14 mouse cellular contexts compared by ENCODE assay signal in the genomic region with DNA sequence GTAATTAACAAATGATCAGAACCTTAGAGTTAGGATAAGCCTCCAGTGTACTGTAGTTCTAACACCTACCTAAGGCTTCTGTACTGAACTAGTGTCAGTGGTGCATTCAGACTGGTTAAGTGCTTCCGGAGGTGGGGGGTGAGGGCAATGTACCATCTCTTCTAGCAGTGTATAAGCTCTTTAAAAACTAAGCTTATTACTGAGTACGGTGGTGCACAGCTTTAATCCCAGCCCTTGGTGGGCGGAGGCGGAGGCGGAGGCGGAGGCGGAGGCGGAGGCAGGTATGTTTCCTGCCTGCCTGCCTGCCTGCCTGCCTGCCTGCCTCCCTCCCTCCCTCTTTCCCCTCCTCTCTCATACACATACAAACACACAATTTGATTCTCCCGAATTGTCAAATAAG. TPM values are rescaled to one million over a fixed set of nuclear protein-coding genes. Genes with fewer than 3 reads are reported as not detected.
DNase-seq lines count a peak whose midpoint lies in the region; ATAC-seq and TF ChIP-seq lines count a peak whose summit lies in the region.
"Had no signal": no experiment of that assay in that cellular context is flagged by ENCODE, and none has a peak within 500 bp of the region (broad histone marks: within the 10 kb centered on the region; RNA-seq: fewer than 3 reads in every experiment).

No protein-coding gene starts in this region.

- no peak for TF ChIP-seq CTCF in lung, postnatal 0 days (IDR thresholded peaks at IDR 0.05)

- peak overlapping the region; percentile 47; the same call in 1 of the 2 replicates for H3K27ac ChIP-seq in heart, embryonic 10.5 days
- no peak overlapping the region for H3K27ac ChIP-seq in lung, embryonic 15.5 days
- H3K27ac ChIP-seq in lung, postnatal 0 days (ENCODE audit: low read length): no peak overlapping the region
- peak overlapping the region; percentile 83 for H3K27ac ChIP-seq in embryonic facial prominence, embryonic 15.5 days (replicated peaks)

- H3K36me3 ChIP-seq in heart, embryonic 10.5 days: no peaks in the 10 kb centered on the region
- H3K36me3 ChIP-seq in lung, embryonic 15.5 days: no peaks in the 10 kb centered on the region
- H3K36me3 ChIP-seq in lung, postnatal 0 days (ENCODE audit: insufficient read depth, low read length): no peaks in the 10 kb centered on the region
- H3K36me3 ChIP-seq in embryonic facial prominence, embryonic 15.5 days: no peaks in the 10 kb centered on the region
- H3K36me3 ChIP-seq: G1E had no signal

- no peak for TF ChIP-seq EP300 in lung, postnatal 0 days (IDR thresholded peaks at IDR 0.05)

- no peaks in the 10 kb centered on the region for H3K27me3 ChIP-seq in heart, embryonic 10.5 days (ENCODE audit: insufficient read depth, poor library complexity, severe bottlenecking)
- no peaks in the 10 kb centered on the region for H3K27me3 ChIP-seq in lung, embryonic 15.5 days
- no peaks in the 10 kb centered on the region for H3K27me3 ChIP-seq in lung, postnatal 0 days (replicated peaks; ENCODE audit: insufficient read depth, low read length)
- H3K27me3 ChIP-seq in embryonic facial prominence, embryonic 15.5 days: no peaks in the 10 kb centered on the region

- peaks cover 35% of the 10 kb centered on the region for H3K4me1 ChIP-seq in heart, embryonic 10.5 days
- H3K4me1 ChIP-seq in lung, embryonic 15.5 days: peaks cover 23% of the 10 kb centered on the region
- H3K4me1 ChIP-seq in lung, postnatal 0 days (ENCODE audit: insufficient read depth, low read depth, low read length): peaks cover 14% of the 10 kb centered on the region
- peaks cover 24% of the 10 kb centered on the region for H3K4me1 ChIP-seq in embryonic facial prominence, embryonic 15.5 days

- peak; percentile 42; the same call in 1 of the 2 replicates for ATAC-seq in lung, embryonic 15.5 days (ENCODE audit: borderline replicate concordance, extremely low read depth, low FRiP score, low TSS enrichment)
- no peak for ATAC-seq in lung, postnatal 0 days
- ATAC-seq in embryonic facial prominence, embryonic 15.5 days (ENCODE audit: insufficient number of reproducible peaks, low FRiP score, low TSS enrichment, low read depth): no peak
- ATAC-seq in inflammation-experienced regulatory T-cells, adult 6 months: no peak
- ATAC-seq: CD4-positive, CD25-positive, alpha-beta regulatory T cell, adult 4 months had no signal

- DNase-seq in heart, embryonic 10.5 days (ENCODE audit: low spot score): no peak
- DNase-seq in heart, postnatal 4 days: no peak
- no peak for DNase-seq in lung, postnatal 0 days (ENCODE audit: low spot score)
- DNase-seq in retina, postnatal 7 days (ENCODE audit: low read depth, low spot score): peak; percentile 51
- DNase-seq in cerebellum, adult 11-12 months: no peak
- DNase-seq: adrenal gland, adult 2 months; midbrain, embryonic 14.5 days; spleen, adult 18-20 months; thymus, postnatal 36 days had no signal

- H3K4me3 ChIP-seq in heart, embryonic 10.5 days: no peak overlapping the region
- no peak overlapping the region for H3K4me3 ChIP-seq in lung, embryonic 15.5 days
- no peak overlapping the region for H3K4me3 ChIP-seq in lung, postnatal 0 days (ENCODE audit: low read depth, low read length)
- no peak overlapping the region for H3K4me3 ChIP-seq in embryonic facial prominence, embryonic 15.5 days (replicated peaks)

- no peak overlapping the region for H3K4me2 ChIP-seq in lung, embryonic 15.5 days
- H3K4me2 ChIP-seq in lung, postnatal 0 days (replicated peaks; ENCODE audit: low read depth, low read length): no peak overlapping the region
- no peak overlapping the region for H3K4me2 ChIP-seq in embryonic facial prominence, embryonic 15.5 days (replicated peaks)

- no peaks in the 10 kb centered on the region for H3K9me3 ChIP-seq in heart, embryonic 10.5 days
- no peaks in the 10 kb centered on the region for H3K9me3 ChIP-seq in lung, embryonic 15.5 days
- no peaks in the 10 kb centered on the region for H3K9me3 ChIP-seq in lung, postnatal 0 days (ENCODE audit: low read length)
- no peaks in the 10 kb centered on the region for H3K9me3 ChIP-seq in embryonic facial prominence, embryonic 15.5 days (replicated peaks)

- no peak overlapping the region for H3K9ac ChIP-seq in lung, embryonic 15.5 days
- no peak overlapping the region for H3K9ac ChIP-seq in lung, postnatal 0 days (replicated peaks; ENCODE audit: low read depth)
- H3K9ac ChIP-seq in embryonic facial prominence, embryonic 15.5 days: no peak overlapping the region

- 80% methylated on average over 9 of the region's 9 CpGs for WGBS in heart, embryonic 10.5 days
- WGBS in lung, embryonic 15.5 days: 76% methylated on average over 9 of the region's 9 CpGs
- 75% methylated on average over 9 of the region's 9 CpGs for WGBS in lung, postnatal 0 days
- 65% methylated on average over 9 of the region's 9 CpGs for WGBS in embryonic facial prominence, embryonic 15.5 days

RNA-seq across cellular contexts. Expression of gene Tmem178, which starts 58.7 kb away (rescaled TPM):
- polyA plus RNA-seq in heart, embryonic 10.5 days (2016; fragmentation: Nextera tagmentation; extraction: Ambion mirVana): 4.5 and 5.2 TPM in 2 replicates
- 1 to 10 TPM; 3.2 TPM for total RNA-seq in heart, postnatal 4 days (2021)
- polyA plus RNA-seq in lung, embryonic 15.5 days (2015; fragmentation: Nextera tagmentation; extraction: Ambion mirVana): 16.1 and 16.5 TPM in 2 replicates
- 21.6 and 23.1 TPM in 2 replicates for polyA plus RNA-seq in lung, postnatal 0 days (2015; fragmentation: Nextera tagmentation; extraction: Ambion mirVana)
- polyA plus RNA-seq in embryonic facial prominence, embryonic 15.5 days (2015; fragmentation: Nextera tagmentation; extraction: Ambion mirVana): 2.7 and 2.8 TPM in 2 replicates
- polyA plus RNA-seq in inflammation-experienced regulatory T-cells, adult 6 months (2017; shearing (Covaris generic)): not detected
- total RNA-seq: G1E had no signal
- polyA plus RNA-seq: CD4-positive, CD25-positive, alpha-beta regulatory T cell, adult 4 months; G1E had no signal

Comparison
In these comparisons a context has a peak if more than half of its experiments do, and no peak if none do; other contexts are left out.
1. H3K27ac ChIP-seq: peak in heart, embryonic 10.5 days (single experiment) and embryonic facial prominence, embryonic 15.5 days (single experiment); none in lung, embryonic 15.5 days (single experiment) and lung, postnatal 0 days (single experiment).